Mouse (Mus musculus) MEL (cell line): ENCODE results near the gene Golga2.

Experiments
- CTCF ChIP-seq, 3 experiments: IDR thresholded peaks in 2 of 3; conservative IDR thresholded peaks in 1 of 3; 2 replicates each; pipeline ENCODE4 v1.5.1; 2011 to 2012; ENCODE audit warnings: low read length in 3 of 3, low read depth in 2 of 3, mild to moderate bottlenecking in 2 of 3, improper control_type of control experiment in 1 of 3, inconsistent platforms in 1 of 3, mixed read lengths in 1 of 3, moderate library complexity in 1 of 3; ENCODE audit not compliant: control insufficient read depth in 1 of 3, insufficient read depth in 1 of 3, poor library complexity in 1 of 3, severe bottlenecking in 1 of 3
- MAX ChIP-seq: IDR thresholded peaks from 2 replicates; pipeline ENCODE4 v1.6.1; 2011; ENCODE audit warnings: low read length, improper control_type of control experiment
- USF1 ChIP-seq: IDR thresholded peaks from 2 replicates; pipeline ENCODE4 v1.6.1; 2014; ENCODE audit warnings: low read depth, mild to moderate bottlenecking, inconsistent platforms, low read length, improper control_type of control experiment, moderate library complexity
- ZKSCAN1 ChIP-seq: IDR thresholded peaks from 2 replicates; pipeline ENCODE4 v1.6.1; 2012; ENCODE audit warnings: low read depth, mild to moderate bottlenecking, inconsistent platforms, low read length, improper control_type of control experiment, moderate library complexity
- ZMIZ1 ChIP-seq: IDR thresholded peaks from 2 replicates; pipeline ENCODE4 v1.6.1; 2012; ENCODE audit warnings: low read depth, mild to moderate bottlenecking, inconsistent platforms, low read length, improper control_type of control experiment, moderate library complexity

DNA sequence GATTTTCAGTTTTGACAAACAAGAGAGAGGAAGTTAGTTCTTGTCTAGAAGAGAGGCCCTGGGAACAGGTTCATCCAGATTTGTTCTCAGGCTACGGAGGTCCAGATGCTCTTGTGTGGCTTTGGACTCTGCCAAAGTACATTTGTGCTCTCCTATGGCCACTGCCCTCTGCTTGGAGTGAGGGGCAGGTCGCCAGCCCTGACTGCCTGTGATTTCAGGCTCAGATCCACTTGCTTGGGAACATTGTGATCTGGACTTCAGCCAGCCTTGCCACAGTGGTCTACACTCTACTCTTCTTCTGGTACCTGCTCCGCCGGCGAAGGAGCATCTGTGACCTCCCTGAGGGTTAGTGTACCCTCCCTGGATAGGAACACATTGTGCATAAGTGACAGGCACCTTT is 34.5 kb upstream of the Golga2 start:
- TF ChIP-seq CTCF (IDR thresholded peaks at IDR 0.05 in 2 of 3, conservative IDR thresholded peaks at IDR 0.05 in 1 of 3; ENCODE audit: control insufficient read depth in 1 of 3, insufficient read depth in 1 of 3, low read depth in 2 of 3, low read length in 3 of 3, poor library complexity in 1 of 3, severe bottlenecking in 1 of 3): no peak
- no peak for TF ChIP-seq ZKSCAN1
- no peak for TF ChIP-seq ZMIZ1
- no peak for TF ChIP-seq MAX
- no peak for TF ChIP-seq USF1
